Mouse (Mus musculus) heart, embryonic 16.5 days (tissue): ENCODE data around the gene Syt12. TPM values are rescaled to one million over a fixed set of nuclear protein-coding genes. Genes with fewer than 3 reads are reported as not detected.

Source experiments
- ATAC-seq: fragments of 200-750 bp; cut with Nextera tagmentation; replicated peaks from 2 replicates; pipeline ENCODE4 v1.8.0; 2017; ENCODE audit warnings: moderate number of reproducible peaks; ENCODE audit not compliant: insufficient read depth, low FRiP score; ENCODE audit errors: extremely low read depth
- H3K27ac ChIP-seq: fragments of 300-500 bp; sonication (generic); 2 replicates; pipeline ENCODE4 v1.5.1; 2014; ENCODE audit warnings: mild to moderate bottlenecking, low read length, control low read depth, moderate library complexity
- H3K27me3 ChIP-seq: fragments of 300-500 bp; sonication (generic); 2 replicates; pipeline ENCODE4 v1.6.1; 2014; ENCODE audit warnings: low read length, mixed read lengths; ENCODE audit not compliant: control insufficient read depth, insufficient read depth
- H3K36me3 ChIP-seq: fragments of 300-500 bp; sonication (generic); 2 replicates; pipeline ENCODE4 v1.6.1; 2014; ENCODE audit not compliant: control insufficient read depth, insufficient read depth
- H3K4me1 ChIP-seq: fragments of 300-500 bp; sonication (generic); 2 replicates; pipeline ENCODE4 v1.6.1; 2014; ENCODE audit warnings: low read length, mixed read lengths; ENCODE audit not compliant: control insufficient read depth, insufficient read depth
- H3K4me2 ChIP-seq: fragments of 300-500 bp; sonication (generic); 2 replicates; pipeline ENCODE4 v1.6.1; 2014; ENCODE audit warnings: low read depth, mild to moderate bottlenecking, control low read depth, low read length
- H3K4me3 ChIP-seq: fragments of 300-500 bp; sonication (generic); 2 replicates; pipeline ENCODE4 v1.5.1; 2014; ENCODE audit warnings: mild to moderate bottlenecking, control low read depth, low read length
- H3K9ac ChIP-seq: fragments of 300-500 bp; sonication (generic); 2 replicates; pipeline ENCODE4 v1.6.1; 2014; ENCODE audit warnings: low read length, control low read depth
- H3K9me3 ChIP-seq: fragments of 300-500 bp; sonication (generic); replicated peaks from 2 replicates; pipeline ENCODE4 v1.6.1; 2016; ENCODE audit warnings: low read length; ENCODE audit not compliant: control insufficient read depth
- WGBS: fragments of 180-500 bp; shearing (Covaris S2); extraction: QIAGEN DNeasy Blood & Tissue Kit; methylation state at CpG from one replicate; pipeline ENCODE4 v1.1.7; 2014; 5-methylcytosine and 5-hydroxymethylcytosine counted together
- polyA plus RNA-seq: library from polyadenylated mRNA; unstranded; fragments of >200 nt; fragmentation: Nextera tagmentation; extraction: Ambion mirVana; gene quantifications from 2 replicates; pipeline ENCODE4 v1.2.1, GENCODE M21; 2015

The Syt12 gene
- polyA plus RNA-seq, 1 experiment from 2014 or later: 1.1 TPM

- H3K27ac ChIP-seq: no peak overlapping the region
- H3K36me3 ChIP-seq: no peaks in the 10 kb centered on the region
- no peak overlapping the region for H3K9ac ChIP-seq
- 61% methylated on average over 9 of the region's 9 CpGs for WGBS
- no peak overlapping the region for H3K4me3 ChIP-seq
- no peaks in the 10 kb centered on the region; the same call in 1 of the 2 replicates for H3K27me3 ChIP-seq
- peaks cover 6% of the 10 kb centered on the region for H3K4me1 ChIP-seq
- no peak for ATAC-seq
- H3K9me3 ChIP-seq: no peaks in the 10 kb centered on the region
- no peak overlapping the region for H3K4me2 ChIP-seq
Observed at GRCm38 (mm10) chr19:4492526-4493296, 15.5 kb upstream of the Syt12 start.

- 65% methylated on average over 10 of the region's 10 CpGs for WGBS
- H3K27ac ChIP-seq: no peak overlapping the region
- no peaks in the 10 kb centered on the region for H3K9me3 ChIP-seq
- H3K9ac ChIP-seq: no peak overlapping the region; the same call in 1 of the 2 replicates
- peaks cover 9% of the 10 kb centered on the region for H3K4me1 ChIP-seq
- H3K27me3 ChIP-seq: no peaks in the 10 kb centered on the region; the same call in 1 of the 2 replicates
- ATAC-seq: no peak
- H3K4me3 ChIP-seq: no peak overlapping the region
- H3K36me3 ChIP-seq: no peaks in the 10 kb centered on the region
- no peak overlapping the region for H3K4me2 ChIP-seq
Observed at GRCm38 (mm10) chr19:4491080-4491695, 13.9 kb upstream of the Syt12 start.

- ATAC-seq: no peak
- WGBS: 35% methylated on average over 2 of the region's 2 CpGs
Observed at GRCm38 (mm10) chr19:4487877-4488276, 10.6 kb upstream of the Syt12 start.

GRCm38 (mm10) chr19:4485006-4485405, 7.8 kb upstream of the Syt12 start:
- no peak overlapping the region for H3K9ac ChIP-seq
- peaks cover 9% of the 10 kb centered on the region for H3K4me1 ChIP-seq
- 43% methylated on average over 5 of the region's 5 CpGs for WGBS
- H3K27ac ChIP-seq: no peak overlapping the region
- ATAC-seq: no peak
- no peaks in the 10 kb centered on the region for H3K9me3 ChIP-seq
- H3K4me3 ChIP-seq: no peak overlapping the region
- H3K36me3 ChIP-seq: no peaks in the 10 kb centered on the region
- H3K4me2 ChIP-seq: no peak overlapping the region
- no peaks in the 10 kb centered on the region for H3K27me3 ChIP-seq

More at GRCm38 (mm10) chr19:4487877-4488276, 10.6 kb upstream of the Syt12 start:
- Histone ChIP-seq H3K4me1 (peaks cover 9% of the 10 kb centered on the region), H3K36me3 (no peaks in the 10 kb centered on the region), H3K4me2 (no peak overlapping the region), H3K9me3 (no peaks in the 10 kb centered on the region), H3K9ac (no peak overlapping the region), H3K27ac (no peak overlapping the region), H3K4me3 (no peak overlapping the region), H3K27me3 (no peaks in the 10 kb centered on the region)

- ATAC-seq: no peak
- Histone ChIP-seq H3K27ac (no peak overlapping the region), H3K27me3 (peaks cover under 1% of the 10 kb centered on the region; the same call in 1 of the 2 replicates), H3K4me1 (peaks cover 6% of the 10 kb centered on the region), H3K36me3 (no peaks in the 10 kb centered on the region), H3K4me3 (no peak overlapping the region), H3K9ac (no peak overlapping the region), H3K4me2 (no peak overlapping the region), H3K9me3 (no peaks in the 10 kb centered on the region)
- WGBS: 82% methylated on average over 3 of the region's 3 CpGs
Observed at GRCm38 (mm10) chr19:4482111-4482859, 5.0 kb upstream of the Syt12 start.

GRCm38 (mm10) chr19:4481326-4481725, 4.1 kb upstream of the Syt12 start:
- peaks cover 10% of the 10 kb centered on the region for H3K27me3 ChIP-seq
- H3K27ac ChIP-seq: no peak overlapping the region
- no peak overlapping the region for H3K4me3 ChIP-seq
- no peak for ATAC-seq
- H3K4me2 ChIP-seq: no peak overlapping the region
- WGBS: 23% methylated on average over 4 of the region's 4 CpGs
- no peaks in the 10 kb centered on the region for H3K9me3 ChIP-seq
- peaks cover 8% of the 10 kb centered on the region for H3K4me1 ChIP-seq
- H3K9ac ChIP-seq: no peak overlapping the region
- H3K36me3 ChIP-seq: no peaks in the 10 kb centered on the region

GRCm38 (mm10) chr19:4480041-4480440, 2.8 kb upstream of the Syt12 start:
- 79% methylated on average over 2 of the region's 2 CpGs for WGBS

GRCm38 (mm10) chr19:4478190-4478516, 906 bp upstream of the Syt12 start:
- WGBS: 38% methylated on average over 1 of the region's 1 CpGs
- no peak overlapping the region for H3K9ac ChIP-seq
- H3K4me2 ChIP-seq: peak overlapping the region; percentile 51
- H3K9me3 ChIP-seq: no peaks in the 10 kb centered on the region
- peak overlapping the region; percentile 10; the same call in 1 of the 2 replicates for H3K4me3 ChIP-seq
- H3K27me3 ChIP-seq: peaks cover 30% of the 10 kb centered on the region
- H3K36me3 ChIP-seq: no peaks in the 10 kb centered on the region
- no peak for ATAC-seq
- no peak overlapping the region for H3K27ac ChIP-seq
- H3K4me1 ChIP-seq: peaks cover 8% of the 10 kb centered on the region

More at GRCm38 (mm10) chr19:4480041-4480440, 2.8 kb upstream of the Syt12 start:
- no peak for ATAC-seq
- peaks cover 8% of the 10 kb centered on the region for H3K4me1 ChIP-seq
- H3K4me3 ChIP-seq: no peak overlapping the region
- peaks cover 21% of the 10 kb centered on the region for H3K27me3 ChIP-seq
- H3K36me3 ChIP-seq: no peaks in the 10 kb centered on the region
- H3K27ac ChIP-seq: no peak overlapping the region
- H3K9me3 ChIP-seq: no peaks in the 10 kb centered on the region
- H3K4me2 ChIP-seq: no peak overlapping the region
- no peak overlapping the region for H3K9ac ChIP-seq
